Mouse (Mus musculus): ENCODE measurements around the gene Gm13691. TPM values are rescaled to one million over a fixed set of nuclear protein-coding genes. Genes with fewer than 3 reads are reported as not detected.
"Not testable (repeated sequence)": the region's sequence is repeated elsewhere in the genome, so short reads cannot be mapped to it uniquely, and the experiment has no call there.

The Gm13691 gene
- polyA plus RNA-seq, 1 experiment from 2014 or later = not detected

GRCm38 (mm10) chr2:84037304-84037703 lies 47.0 kb downstream of the Gm13691 start:
- 34% methylated on average over 4 of the region's 4 CpGs for WGBS
- no peaks in the 10 kb centered on the region for H3K9me3 ChIP-seq (replicated peaks)
- H3K27ac ChIP-seq (replicated peaks) = no peak overlapping the region
- no peak; the same call in 1 of the 2 replicates for ATAC-seq (ENCODE audit: low FRiP score)
- H3K4me2 ChIP-seq = no peak overlapping the region
- no peaks in the 10 kb centered on the region for H3K4me1 ChIP-seq
- no peak overlapping the region for H3K9ac ChIP-seq (replicated peaks)
- H3K4me3 ChIP-seq (replicated peaks) = no peak overlapping the region
- no peaks in the 10 kb centered on the region for H3K27me3 ChIP-seq (replicated peaks)
- H3K36me3 ChIP-seq = no peaks in the 10 kb centered on the region

GRCm38 (mm10) chr2:84037943-84038342 lies 47.6 kb downstream of the Gm13691 start:
- 80% methylated on average over 1 of the region's 1 CpGs for WGBS
- not testable (repeated sequence) for H3K4me3 ChIP-seq (replicated peaks); H3K27me3 ChIP-seq (replicated peaks); H3K9ac ChIP-seq (replicated peaks); H3K36me3 ChIP-seq; H3K4me2 ChIP-seq; H3K27ac ChIP-seq (replicated peaks); H3K4me1 ChIP-seq; H3K9me3 ChIP-seq (replicated peaks); ATAC-seq (ENCODE audit: low FRiP score)

- Histone ChIP-seq H3K4me2 (no peak overlapping the region), H3K9me3 (replicated peaks) (no peaks in the 10 kb centered on the region), H3K27ac (replicated peaks) (no peak overlapping the region), H3K9ac (replicated peaks) (no peak overlapping the region), H3K4me1 (no peaks in the 10 kb centered on the region), H3K27me3 (replicated peaks) (no peaks in the 10 kb centered on the region), H3K4me3 (replicated peaks) (no peak overlapping the region), H3K36me3 (no peaks in the 10 kb centered on the region)
- no peak for ATAC-seq (ENCODE audit: low FRiP score)
- WGBS = 72% methylated on average over 6 of the region's 6 CpGs
Observed at GRCm38 (mm10) chr2:84039277-84039676, 48.9 kb downstream of the Gm13691 start.

Other genes with a start within 250 kb of the Gm13691 start
- gene Fam171b, start 177.9 kb upstream of the Gm13691 start, polyA plus RNA-seq (2015; fragmentation: Nextera tagmentation; extraction: Ambion mirVana) = 69.8 and 79.0 TPM in 2 replicates
- not detected in 2 replicates for gene Zswim2, start 49.3 kb upstream of the Gm13691 start, polyA plus RNA-seq (2015; fragmentation: Nextera tagmentation; extraction: Ambion mirVana)
- not detected in 2 replicates for gene Gm13698, start 34.9 kb upstream of the Gm13691 start, polyA plus RNA-seq (2015; fragmentation: Nextera tagmentation; extraction: Ambion mirVana)
- not detected in 2 replicates for gene Gm13693, start 29.1 kb upstream of the Gm13691 start, polyA plus RNA-seq (2015; fragmentation: Nextera tagmentation; extraction: Ambion mirVana)
- gene Gm13695, start 23.2 kb upstream of the Gm13691 start, polyA plus RNA-seq (2015; fragmentation: Nextera tagmentation; extraction: Ambion mirVana) = not detected in 2 replicates
- gene Gm13696, start 17.4 kb upstream of the Gm13691 start, polyA plus RNA-seq (2015; fragmentation: Nextera tagmentation; extraction: Ambion mirVana) = not detected in 2 replicates
- gene Gm13694, start 11.6 kb upstream of the Gm13691 start, polyA plus RNA-seq (2015; fragmentation: Nextera tagmentation; extraction: Ambion mirVana) = not detected in 2 replicates
- not detected in 2 replicates for gene Gm13697, start 5.8 kb upstream of the Gm13691 start, polyA plus RNA-seq (2015; fragmentation: Nextera tagmentation; extraction: Ambion mirVana)